Mouse (Mus musculus) spleen, adult 12 weeks (tissue): ENCODE results near the gene Gm10643.

ENCODE experiments used
- DNase-seq: peaks from one replicate; pipeline ENCODE4 v3.0.0; 2022; ENCODE audit warnings: low spot score

Gene Gm10643

DNA sequence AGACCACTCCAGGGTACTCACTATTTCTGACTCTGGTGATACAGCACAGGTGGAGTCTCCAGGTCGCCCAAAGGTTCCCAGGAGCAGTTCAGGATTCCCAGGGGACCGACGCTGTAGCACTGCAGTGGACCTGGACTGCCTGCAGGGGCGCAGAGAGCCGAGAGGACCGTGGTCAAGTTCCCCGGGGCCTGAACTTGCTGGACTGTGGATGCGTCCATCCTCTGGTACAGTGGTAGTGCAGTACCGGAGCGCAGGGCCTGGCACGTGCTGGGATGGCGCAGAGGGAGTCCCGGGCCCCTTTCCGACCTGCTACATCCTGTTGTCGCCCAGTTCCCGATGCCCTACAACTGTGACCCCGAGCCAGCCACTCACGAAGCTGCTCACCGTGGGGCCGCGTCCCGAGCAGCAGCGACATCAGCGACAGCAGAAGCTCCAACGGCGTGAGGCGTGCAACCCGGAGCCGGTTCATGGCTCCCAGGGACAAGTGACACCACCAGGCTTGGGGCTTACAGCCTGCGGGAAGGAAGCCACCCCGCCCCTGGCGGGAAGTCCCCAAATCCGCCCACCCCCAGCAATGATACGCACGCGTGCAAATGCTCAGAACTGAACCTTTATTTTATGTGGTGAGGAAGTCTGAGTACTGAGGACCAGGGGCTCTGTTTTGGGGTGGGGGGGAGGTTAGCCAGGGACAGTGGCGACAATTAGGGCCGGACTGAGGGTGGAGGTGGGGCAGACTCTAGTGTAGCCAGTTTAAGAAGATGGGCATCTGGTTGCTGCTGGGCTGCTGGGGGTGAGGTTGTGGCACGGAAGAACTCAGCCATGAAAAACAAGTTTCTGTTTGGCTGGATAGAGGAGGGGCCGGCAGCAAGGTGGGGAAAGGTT is 22.6 kb downstream of the Gm10643 start, which contains the start of gene Il27ra:
Gene Il27ra, minus strand, starts transcription at position 524 of the 882 bp plus-strand sequence.
- DNase-seq = peak; percentile 38

DNA sequence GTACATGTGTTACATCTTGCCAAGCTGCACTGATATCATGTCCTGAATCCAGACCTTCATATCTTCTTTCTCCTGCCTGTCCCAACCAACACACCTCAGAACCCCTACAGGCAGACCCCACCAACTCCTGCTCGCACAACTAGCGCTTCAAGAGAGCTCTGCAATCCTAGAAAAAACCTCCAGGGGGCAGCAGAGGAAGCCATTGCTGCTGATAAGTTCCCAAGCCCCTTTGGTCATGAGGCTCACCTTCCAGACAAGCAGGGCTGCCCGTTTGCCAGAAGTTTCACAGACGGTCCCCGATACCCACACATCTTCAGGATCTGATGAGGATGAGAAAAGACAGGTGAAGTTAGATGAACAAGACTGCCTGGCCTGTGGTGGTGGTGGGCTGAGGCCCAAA is 25.9 kb downstream of the Gm10643 start:
- peak; percentile 35 for DNase-seq

GRCm38 (mm10) chr8:84038015-84038414 is 26.9 kb downstream of the Gm10643 start:
- no peak for DNase-seq

- no peak for DNase-seq
These were observed 32.2 kb downstream of the Gm10643 start for GRCm38 (mm10) chr8:84032777-84033176.

DNA sequence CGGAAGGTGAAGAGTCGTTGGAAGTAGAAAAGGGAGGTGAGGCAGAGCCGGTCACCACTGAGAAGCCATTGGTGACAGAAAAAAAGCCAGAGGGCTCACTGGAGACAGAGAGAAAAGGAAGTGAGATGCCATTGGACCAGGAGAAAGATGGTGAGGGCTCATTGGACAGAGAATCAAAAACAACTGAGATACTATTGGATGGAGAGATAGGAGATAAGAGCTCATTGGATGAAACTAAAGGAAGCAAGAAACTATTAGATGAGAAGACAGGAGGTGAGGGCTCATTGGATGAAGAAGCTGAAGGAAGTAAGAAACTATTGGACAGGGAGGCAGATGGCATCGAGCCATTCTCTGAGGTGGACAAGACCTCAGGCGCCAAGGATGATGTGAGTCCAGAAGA is 35.7 kb downstream of the Gm10643 start:
- no peak for DNase-seq

DNA sequence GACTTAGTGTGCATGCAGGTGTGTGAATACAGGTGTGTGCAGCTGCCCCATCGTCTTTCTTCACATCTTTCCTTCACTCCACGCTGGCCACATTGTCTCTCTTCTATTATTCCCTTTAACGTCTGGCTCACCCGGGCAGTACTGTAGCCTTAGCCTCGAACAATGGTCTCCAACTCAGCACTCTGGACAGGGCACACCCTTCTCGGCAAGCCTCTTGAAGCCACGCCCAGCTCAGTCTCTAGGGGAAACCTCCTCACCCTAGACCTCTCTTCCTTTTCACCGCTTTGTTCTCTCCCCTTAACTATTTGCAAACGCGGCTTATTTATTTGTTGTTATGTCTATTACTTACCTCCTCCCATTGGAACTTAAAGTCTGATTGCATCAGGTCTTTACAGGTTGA is 37.5 kb downstream of the Gm10643 start:
- no peak for DNase-seq

DNA sequence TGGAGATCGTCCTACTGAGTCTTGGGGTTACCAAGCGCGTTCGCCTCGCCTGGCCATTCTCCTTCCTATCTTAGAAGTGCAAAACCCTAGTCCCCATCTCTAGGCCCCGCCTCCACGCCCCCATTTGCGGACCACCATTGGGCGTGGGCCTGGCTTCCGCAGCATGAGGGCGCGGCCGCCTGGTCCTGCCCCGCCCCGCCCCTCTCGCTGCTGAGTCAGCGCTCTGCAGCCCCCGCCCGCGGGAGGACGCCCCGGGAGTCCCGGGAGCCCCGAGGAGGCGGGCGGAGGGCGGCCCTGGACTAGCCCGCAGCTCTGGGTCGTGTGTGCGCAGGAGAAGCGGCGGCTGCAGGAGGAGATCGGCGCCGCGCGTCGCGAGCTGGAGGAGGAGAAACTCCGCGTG is 39.1 kb downstream of the Gm10643 start:
- no peak for DNase-seq

DNA sequence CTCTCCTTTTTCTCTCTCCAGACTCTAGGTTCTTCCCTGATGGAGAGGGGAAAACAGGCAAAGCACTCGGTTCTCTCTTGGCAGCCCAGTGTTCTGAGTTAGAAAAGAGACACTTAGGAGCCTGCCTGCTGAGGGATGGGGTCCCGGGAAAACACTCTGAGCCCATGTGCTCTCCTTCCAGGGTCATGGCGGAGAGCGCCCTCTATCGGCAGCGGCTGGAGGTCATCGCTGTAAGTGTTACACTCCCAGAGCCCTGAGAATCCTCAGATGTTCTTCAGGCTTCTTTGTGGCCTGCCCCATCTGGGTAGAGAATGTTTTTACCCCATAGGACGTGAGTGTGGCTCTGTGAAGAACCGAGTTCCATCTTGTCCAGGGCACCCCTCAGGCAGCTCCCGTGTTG is 40.8 kb downstream of the Gm10643 start:
- DNase-seq = peak; percentile 47

DNA sequence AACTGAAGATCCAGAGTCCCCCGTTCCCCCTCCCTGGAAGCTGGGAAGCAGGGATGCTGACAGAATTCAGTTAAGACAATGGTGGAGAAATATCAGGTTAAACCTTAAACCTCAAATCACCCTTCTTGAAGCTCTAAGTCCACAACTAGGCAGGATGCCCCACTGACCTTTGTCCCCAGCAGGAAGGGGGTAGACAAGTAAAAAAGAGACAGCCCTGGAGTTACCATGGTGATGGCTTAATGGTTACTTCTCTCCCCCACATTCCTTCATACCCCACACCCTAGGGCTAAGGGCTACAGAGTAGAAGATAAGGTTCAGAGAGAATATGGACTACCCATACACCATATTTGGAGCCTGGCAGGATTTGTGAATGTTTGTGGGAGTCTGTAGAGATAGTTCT is 41.3 kb downstream of the Gm10643 start:
- DNase-seq = no peak

GRCm38 (mm10) chr8:84023085-84023484 is 41.9 kb downstream of the Gm10643 start:
- no peak for DNase-seq

DNA sequence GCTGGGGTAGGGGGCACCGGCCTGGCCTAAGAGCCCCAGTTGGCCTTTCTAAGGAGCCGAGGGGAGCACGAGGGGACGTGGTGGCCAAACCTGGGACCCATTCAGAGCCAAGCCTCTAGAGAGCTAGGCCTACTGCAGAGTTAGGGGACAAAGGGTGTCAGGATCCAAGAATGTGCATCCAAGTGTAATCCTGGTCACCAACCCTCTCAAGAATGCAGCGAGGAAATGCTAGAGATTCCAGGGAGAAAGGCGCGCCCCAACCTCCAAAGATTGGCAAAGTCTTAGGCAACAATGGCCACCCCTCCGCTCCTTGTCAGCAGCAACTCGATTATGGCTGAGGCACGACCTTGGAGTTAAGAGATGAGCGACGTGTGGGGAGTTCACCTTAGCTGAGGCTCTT is 43.4 kb downstream of the Gm10643 start:
- DNase-seq = no peak

- DNase-seq = no peak
These were observed 43.8 kb downstream of the Gm10643 start, which contains the start of gene Palm3 for GRCm38 (mm10) chr8:84021096-84021495. Gene Palm3, plus strand, starts transcription at chr8:84021471.

DNA sequence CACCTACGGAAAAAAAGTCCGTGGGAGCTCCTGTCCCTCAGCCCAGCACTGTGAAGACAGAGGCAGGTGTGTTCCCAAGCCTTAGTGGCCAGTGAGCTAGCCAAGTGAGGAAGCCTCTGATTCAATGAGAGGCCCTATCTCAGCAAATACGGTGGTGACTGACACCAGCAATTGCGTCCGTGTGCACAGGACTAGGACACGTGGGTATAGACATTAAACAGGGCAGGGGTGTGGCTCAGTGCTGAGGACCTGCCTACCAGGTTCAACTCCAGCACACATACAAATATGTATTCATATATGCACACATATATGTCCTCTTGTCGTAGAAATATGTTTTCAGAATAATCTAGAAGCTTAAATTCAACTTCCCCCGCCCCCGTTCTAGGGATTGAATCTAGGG is 45.2 kb downstream of the Gm10643 start:
- no peak for DNase-seq

DNA sequence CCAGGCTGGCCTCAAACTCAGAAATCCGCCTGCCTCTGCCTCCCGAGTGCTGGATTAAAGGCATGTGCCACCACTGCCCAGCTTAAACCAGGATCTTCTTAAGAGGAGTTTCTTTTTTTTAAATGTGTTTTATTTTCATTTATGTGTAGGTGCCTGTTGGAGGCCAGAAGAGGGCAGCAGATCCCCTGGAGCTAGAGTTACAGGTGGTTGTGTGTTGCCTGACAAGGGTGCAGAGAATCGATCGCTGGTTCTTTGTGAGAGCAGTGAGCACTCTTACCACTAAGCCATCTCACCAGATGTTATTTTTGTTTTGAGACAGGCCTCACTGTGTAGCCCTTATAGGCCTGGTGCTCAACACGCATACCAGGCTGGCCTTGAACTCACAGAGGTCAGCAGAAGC is 49.1 kb downstream of the Gm10643 start:
- DNase-seq = no peak
